Mouse (Mus musculus): ENCODE results near the gene Dpp6.
"Not testable (repeated sequence)": the region's sequence is repeated elsewhere in the genome, so short reads cannot be mapped to it uniquely, and the experiment has no call there.

Gene Dpp6

GRCm38 (mm10) chr5:27501338-27501737, 684.3 kb downstream of the Dpp6 start, which contains the start of gene Speer4b:
TSS of gene Speer4b (minus strand) at chr5:27501438.
- CTCF ChIA-PET: not testable (repeated sequence)

GRCm38 (mm10) chr5:27518716-27519115, 701.7 kb downstream of the Dpp6 start:
- CTCF ChIA-PET: no interaction called here

GRCm38 (mm10) chr5:27526906-27527305, 709.9 kb downstream of the Dpp6 start:
- CTCF ChIA-PET: no interaction called here

- CTCF ChIA-PET: no interaction called here
Measured at GRCm38 (mm10) chr5:27544816-27545270, 727.8 kb downstream of the Dpp6 start.

- CTCF ChIA-PET: no interaction called here
Measured at GRCm38 (mm10) chr5:27549291-27549690, 732.3 kb downstream of the Dpp6 start.

- CTCF ChIA-PET: no interaction called here
Measured at GRCm38 (mm10) chr5:27565700-27566099, 748.7 kb downstream of the Dpp6 start.

- CTCF ChIA-PET: no interaction called here
Measured at GRCm38 (mm10) chr5:27587970-27588758, 771.2 kb downstream of the Dpp6 start.

- CTCF ChIA-PET: no interaction called here
Measured at GRCm38 (mm10) chr5:27604132-27604531, 787.1 kb downstream of the Dpp6 start.

GRCm38 (mm10) chr5:27615769-27616168, 798.8 kb downstream of the Dpp6 start:
- CTCF ChIA-PET: no interaction called here

- CTCF ChIA-PET: no interaction called here
Measured at GRCm38 (mm10) chr5:27621811-27622210, 804.8 kb downstream of the Dpp6 start.

- CTCF ChIA-PET: no interaction called here
Measured at GRCm38 (mm10) chr5:27623876-27624275, 806.9 kb downstream of the Dpp6 start.

GRCm38 (mm10) chr5:27632151-27632550, 815.1 kb downstream of the Dpp6 start:
- CTCF ChIA-PET: no interaction called here

GRCm38 (mm10) chr5:27635941-27636340, 818.9 kb downstream of the Dpp6 start:
- CTCF ChIA-PET: no interaction called here

- CTCF ChIA-PET: no interaction called here
Measured at GRCm38 (mm10) chr5:27641876-27642275, 824.9 kb downstream of the Dpp6 start.

GRCm38 (mm10) chr5:27651879-27652814, 835.1 kb downstream of the Dpp6 start:
- CTCF ChIA-PET: no interaction called here

GRCm38 (mm10) chr5:27656101-27656500, 839.1 kb downstream of the Dpp6 start:
- CTCF ChIA-PET: no interaction called here

GRCm38 (mm10) chr5:27657672-27658071, 840.7 kb downstream of the Dpp6 start:
- CTCF ChIA-PET: no interaction called here

- CTCF ChIA-PET: no interaction called here
Measured at GRCm38 (mm10) chr5:27658165-27658564, 841.2 kb downstream of the Dpp6 start.

GRCm38 (mm10) chr5:27658569-27658968, 841.6 kb downstream of the Dpp6 start:
- CTCF ChIA-PET: no interaction called here

- CTCF ChIA-PET: no interaction called here
Measured at GRCm38 (mm10) chr5:27659019-27659418, 842.0 kb downstream of the Dpp6 start.

- CTCF ChIA-PET: no interaction called here
Measured at GRCm38 (mm10) chr5:27659781-27660180, 842.8 kb downstream of the Dpp6 start.

- CTCF ChIA-PET: no interaction called here
Measured at GRCm38 (mm10) chr5:27664111-27664510, 847.1 kb downstream of the Dpp6 start.

GRCm38 (mm10) chr5:27671487-27671886, 854.5 kb downstream of the Dpp6 start:
- CTCF ChIA-PET: no interaction called here
